Mouse (Mus musculus) neural tube, embryonic 11.5 days (tissue): ENCODE data around the gene Insig1. TPM values are rescaled to one million over a fixed set of nuclear protein-coding genes. Genes with fewer than 3 reads are reported as not detected.

Experiments used
- ATAC-seq: fragments of 200-750 bp; cut with Nextera tagmentation; 2 replicates; pipeline ENCODE4 v1.8.0; 2017; ENCODE audit warnings: moderate number of reproducible peaks, mild to moderate bottlenecking, moderate TSS enrichment, moderate library complexity; ENCODE audit not compliant: insufficient read depth, low FRiP score, low TSS enrichment
- DNase-seq: peaks from one replicate; pipeline ENCODE4 v3.0.0-alpha.2; 2015; ENCODE audit warnings: low spot score
- H3K27ac ChIP-seq: fragments of 300-500 bp; sonication (generic); 2 replicates; pipeline ENCODE4 v1.5.1; 2014; ENCODE audit warnings: low read depth, mild to moderate bottlenecking, low read length
- H3K27me3 ChIP-seq: fragments of 300-500 bp; sonication (generic); 2 replicates; pipeline ENCODE4 v1.6.1; 2014; ENCODE audit warnings: mild to moderate bottlenecking, low read length, mixed read lengths; ENCODE audit not compliant: control insufficient read depth, insufficient read depth
- H3K36me3 ChIP-seq: fragments of 300-500 bp; sonication (generic); 2 replicates; pipeline ENCODE4 v1.6.1; 2014; ENCODE audit warnings: mild to moderate bottlenecking, low read length, moderate library complexity, mixed read lengths; ENCODE audit not compliant: control insufficient read depth, insufficient read depth
- H3K4me1 ChIP-seq: fragments of 300-500 bp; sonication (generic); 2 replicates; pipeline ENCODE4 v1.6.1; 2014; ENCODE audit warnings: low read length, mixed read lengths; ENCODE audit not compliant: control insufficient read depth, insufficient read depth
- H3K4me2 ChIP-seq: fragments of 300-500 bp; sonication (generic); 2 replicates; pipeline ENCODE4 v1.6.1; 2014; ENCODE audit warnings: low read depth, mild to moderate bottlenecking, moderate library complexity
- H3K4me3 ChIP-seq: fragments of 300-500 bp; sonication (generic); 2 replicates; pipeline ENCODE4 v1.5.1; 2014; ENCODE audit warnings: low read depth, low read length
- H3K9ac ChIP-seq: fragments of 300-500 bp; sonication (generic); 2 replicates; pipeline ENCODE4 v1.6.1; 2014; ENCODE audit warnings: mild to moderate bottlenecking, low read length
- H3K9me3 ChIP-seq: fragments of 300-500 bp; sonication (generic); 2 replicates; pipeline ENCODE4 v1.6.1; 2016; ENCODE audit warnings: low read length; ENCODE audit not compliant: control insufficient read depth
- WGBS: fragments of 180-500 bp; shearing (Covaris S2); extraction: QIAGEN DNeasy Blood & Tissue Kit; methylation state at CpG from one replicate; pipeline ENCODE4 v1.1.7; 2014; 5-methylcytosine and 5-hydroxymethylcytosine counted together
- polyA plus RNA-seq: library from polyadenylated mRNA; unstranded; fragments of >200 nt; fragmentation: Nextera tagmentation; extraction: Ambion mirVana; gene quantifications from 2 replicates; pipeline ENCODE4 v1.2.1, GENCODE M21; 2014

The Insig1 gene
- polyA plus RNA-seq, 1 experiment from 2014 or later = 109 TPM

DNA sequence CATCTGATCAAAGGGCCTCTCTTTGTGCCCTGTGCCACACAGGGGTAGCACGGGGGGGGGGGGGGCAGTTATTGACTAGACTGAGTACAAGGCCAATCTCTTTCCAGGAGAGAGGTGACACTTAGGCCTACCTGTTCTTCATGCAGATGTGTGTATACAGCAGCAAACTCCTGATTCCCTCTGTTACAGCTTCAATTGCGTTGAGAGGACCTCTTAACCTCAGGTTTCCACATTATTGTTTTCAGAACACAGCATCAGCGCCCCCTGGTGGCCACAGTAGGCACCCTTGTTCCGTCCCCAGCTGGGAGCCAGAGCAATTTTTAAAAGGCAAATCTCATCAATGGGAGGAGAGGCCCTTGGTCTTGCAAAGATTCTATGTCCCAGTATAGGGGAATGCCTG, 22.7 kb downstream of the Insig1 start:
- no peak overlapping the region for H3K9ac ChIP-seq
- no peak overlapping the region for H3K4me2 ChIP-seq
- WGBS = 3% methylated on average over 3 of the region's 4 CpGs
- no peaks in the 10 kb centered on the region for H3K27me3 ChIP-seq
- no peak overlapping the region for H3K4me3 ChIP-seq
- no peaks in the 10 kb centered on the region for H3K36me3 ChIP-seq
- no peak overlapping the region for H3K27ac ChIP-seq
- no peaks in the 10 kb centered on the region for H3K9me3 ChIP-seq
- DNase-seq (peak; percentile 81), ATAC-seq (peak; percentile 53)
- no peaks in the 10 kb centered on the region for H3K4me1 ChIP-seq

DNA sequence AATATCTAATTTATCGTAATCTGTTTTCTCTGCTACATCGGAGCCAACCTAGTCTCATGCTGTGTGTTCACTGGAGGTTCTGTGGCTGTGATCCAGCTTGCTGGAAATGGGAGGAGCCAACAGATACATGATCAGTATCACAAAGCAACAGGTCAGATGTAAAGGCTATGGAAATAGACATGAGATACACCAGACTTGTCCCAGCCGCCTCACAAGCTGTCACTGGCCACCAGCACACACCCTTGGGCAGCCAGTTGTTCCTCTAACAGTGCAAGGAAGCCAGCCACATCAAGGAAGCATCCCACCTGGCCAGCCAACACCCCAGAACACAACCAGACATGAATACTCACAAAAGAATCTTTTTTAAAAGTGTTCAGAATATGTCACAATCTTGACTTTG, 23.2 kb downstream of the Insig1 start:
- Histone ChIP-seq H3K9ac (no peak overlapping the region), H3K4me3 (no peak overlapping the region), H3K4me1 (no peaks in the 10 kb centered on the region), H3K36me3 (no peaks in the 10 kb centered on the region), H3K27ac (no peak overlapping the region), H3K9me3 (no peaks in the 10 kb centered on the region), H3K4me2 (no peak overlapping the region), H3K27me3 (no peaks in the 10 kb centered on the region)
- DNase-seq = no peak
- ATAC-seq = 0 out of 2 replicates have a peak, but pooled peaks have one; percentile 13
- WGBS = 81% methylated on average over 3 of the region's 3 CpGs

DNA sequence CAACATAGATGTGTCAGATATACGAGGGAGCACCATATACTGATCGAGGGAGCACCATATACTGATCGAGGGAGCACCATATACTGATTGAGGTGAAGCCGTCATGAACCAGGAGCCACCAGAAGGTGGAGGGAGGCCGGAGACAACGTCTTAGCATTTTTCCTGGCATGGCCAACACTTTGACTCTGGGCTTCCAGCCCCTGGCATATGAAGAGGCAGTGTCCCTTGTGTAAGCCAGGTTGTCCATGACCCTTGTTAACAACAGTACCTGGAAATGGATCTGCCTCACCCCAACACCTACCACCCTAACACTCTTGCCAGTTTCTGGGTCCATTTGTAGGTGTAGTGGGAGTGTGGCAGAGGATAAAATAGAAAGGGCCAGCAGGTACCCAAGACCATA, 23.7 kb downstream of the Insig1 start:
- Histone ChIP-seq H3K27ac (no peak overlapping the region), H3K4me1 (no peaks in the 10 kb centered on the region), H3K9ac (no peak overlapping the region), H3K9me3 (no peaks in the 10 kb centered on the region), H3K4me2 (no peak overlapping the region), H3K27me3 (no peaks in the 10 kb centered on the region), H3K36me3 (no peaks in the 10 kb centered on the region), H3K4me3 (no peak overlapping the region)
- 78% methylated on average over 6 of the region's 6 CpGs for WGBS
- ATAC-seq = no peak
- DNase-seq = no peak

DNA sequence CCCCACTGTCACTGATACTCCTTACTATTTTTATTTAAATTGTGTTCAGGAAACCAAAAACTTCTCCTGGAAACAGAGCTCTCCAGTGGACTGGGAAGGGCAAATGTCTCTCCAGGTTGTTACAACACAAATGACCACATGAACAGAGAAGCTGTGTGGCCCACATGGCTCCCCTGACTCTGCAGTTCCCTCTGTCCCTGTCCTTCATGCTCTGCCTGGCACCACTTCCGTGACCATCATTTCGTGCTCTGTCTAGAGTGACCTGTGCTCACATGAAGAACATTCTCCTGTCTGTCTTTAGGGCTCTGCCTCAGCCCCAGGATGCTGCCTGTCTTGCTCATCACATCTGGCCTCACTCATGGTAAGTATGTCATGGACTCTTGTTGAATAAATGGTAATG, 24.5 kb downstream of the Insig1 start:
- Histone ChIP-seq H3K27ac (no peak overlapping the region), H3K4me3 (no peak overlapping the region), H3K4me1 (no peaks in the 10 kb centered on the region), H3K36me3 (no peaks in the 10 kb centered on the region), H3K9ac (no peak overlapping the region), H3K4me2 (no peak overlapping the region), H3K27me3 (no peaks in the 10 kb centered on the region), H3K9me3 (no peaks in the 10 kb centered on the region)
- no peak for DNase-seq
- ATAC-seq = no peak
- WGBS = 76% methylated on average over 2 of the region's 2 CpGs

DNA sequence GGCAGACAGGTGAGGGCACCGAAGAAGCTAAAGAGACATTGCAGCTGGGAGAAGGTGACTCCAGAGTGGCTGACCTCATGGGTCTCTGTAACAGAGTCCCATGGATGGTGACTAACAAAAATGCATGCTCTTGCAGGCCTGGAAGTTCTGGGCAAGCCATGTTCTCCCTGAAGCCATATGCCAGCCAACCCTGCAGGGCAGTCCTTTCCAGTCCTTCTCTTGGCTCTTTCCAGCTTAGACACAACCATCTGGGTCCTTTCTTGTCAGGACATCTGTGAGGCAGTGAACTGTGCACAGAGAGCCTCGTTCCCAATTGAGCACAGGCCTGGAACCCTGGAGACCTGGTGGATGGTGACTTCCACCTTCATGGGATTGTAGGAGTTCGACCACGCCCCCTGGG, 35.8 kb downstream of the Insig1 start:
- no peaks in the 10 kb centered on the region for H3K27me3 ChIP-seq
- no peak for DNase-seq
- 78% methylated on average over 4 of the region's 4 CpGs for WGBS

DNA sequence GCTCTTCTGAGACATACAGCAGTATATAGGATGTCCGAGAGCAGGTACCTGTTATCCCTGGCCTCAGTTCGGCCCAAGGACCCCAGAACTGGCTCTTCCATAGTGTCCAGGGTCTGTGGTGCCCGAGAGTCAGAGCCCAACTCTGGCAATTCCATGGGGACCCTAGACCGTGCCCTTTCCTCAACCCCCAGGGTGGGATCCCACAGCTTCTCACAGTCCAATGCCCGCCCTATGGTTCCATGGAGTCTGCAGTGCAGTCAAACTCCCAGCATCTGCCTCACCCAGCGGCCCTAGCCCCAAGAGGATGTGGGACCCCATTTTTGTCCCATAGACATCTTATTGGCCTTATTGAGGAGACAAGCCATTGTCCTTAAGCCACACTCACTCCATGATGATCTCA, 36.8 kb downstream of the Insig1 start:
- no peak overlapping the region for H3K27ac ChIP-seq
- WGBS = 89% methylated on average over 6 of the region's 6 CpGs
- H3K27me3 ChIP-seq = no peaks in the 10 kb centered on the region
- no peak overlapping the region for H3K4me3 ChIP-seq
- H3K4me1 ChIP-seq = no peaks in the 10 kb centered on the region
- H3K4me2 ChIP-seq = no peak overlapping the region
- no peaks in the 10 kb centered on the region for H3K9me3 ChIP-seq
- ATAC-seq = no peak
- H3K9ac ChIP-seq = no peak overlapping the region
- H3K36me3 ChIP-seq = no peaks in the 10 kb centered on the region
- DNase-seq = no peak

More for the DNA sequence above, 35.8 kb downstream of the Insig1 start:
- no peaks in the 10 kb centered on the region for H3K36me3 ChIP-seq
- no peak overlapping the region for H3K4me3 ChIP-seq
- H3K9me3 ChIP-seq = no peaks in the 10 kb centered on the region
- no peak overlapping the region for H3K4me2 ChIP-seq
- H3K4me1 ChIP-seq = no peaks in the 10 kb centered on the region
- H3K27ac ChIP-seq = no peak overlapping the region
- H3K9ac ChIP-seq = no peak overlapping the region
- no peak for ATAC-seq

DNA sequence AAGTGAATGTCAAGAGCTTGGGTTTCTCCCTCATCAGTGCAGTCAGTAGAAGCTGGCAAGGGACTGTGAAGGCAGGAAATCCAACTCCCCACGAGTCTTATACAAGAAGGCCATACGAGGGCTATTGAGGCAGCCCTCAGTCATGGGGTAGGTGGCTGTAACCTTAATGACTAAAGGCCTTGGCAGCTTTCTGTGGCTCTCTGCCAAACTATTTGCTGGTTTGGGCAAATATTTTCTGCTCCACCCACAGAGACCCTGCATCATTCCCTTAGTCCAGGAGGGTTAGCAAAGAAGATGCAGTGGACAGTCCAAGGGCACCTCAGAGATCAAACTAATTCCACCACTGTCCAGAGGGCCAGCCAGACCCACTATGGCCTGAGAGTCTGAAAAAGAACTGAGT, 39.7 kb downstream of the Insig1 start:
- no peak overlapping the region for H3K27ac ChIP-seq
- H3K4me3 ChIP-seq = no peak overlapping the region
- 60% methylated on average over 2 of the region's 2 CpGs for WGBS
- H3K4me1 ChIP-seq = no peaks in the 10 kb centered on the region
- no peaks in the 10 kb centered on the region for H3K9me3 ChIP-seq
- H3K36me3 ChIP-seq = no peaks in the 10 kb centered on the region
- H3K27me3 ChIP-seq = no peaks in the 10 kb centered on the region
- ATAC-seq (no peak), DNase-seq (no peak)
- H3K4me2 ChIP-seq = no peak overlapping the region
- no peak overlapping the region for H3K9ac ChIP-seq

DNA sequence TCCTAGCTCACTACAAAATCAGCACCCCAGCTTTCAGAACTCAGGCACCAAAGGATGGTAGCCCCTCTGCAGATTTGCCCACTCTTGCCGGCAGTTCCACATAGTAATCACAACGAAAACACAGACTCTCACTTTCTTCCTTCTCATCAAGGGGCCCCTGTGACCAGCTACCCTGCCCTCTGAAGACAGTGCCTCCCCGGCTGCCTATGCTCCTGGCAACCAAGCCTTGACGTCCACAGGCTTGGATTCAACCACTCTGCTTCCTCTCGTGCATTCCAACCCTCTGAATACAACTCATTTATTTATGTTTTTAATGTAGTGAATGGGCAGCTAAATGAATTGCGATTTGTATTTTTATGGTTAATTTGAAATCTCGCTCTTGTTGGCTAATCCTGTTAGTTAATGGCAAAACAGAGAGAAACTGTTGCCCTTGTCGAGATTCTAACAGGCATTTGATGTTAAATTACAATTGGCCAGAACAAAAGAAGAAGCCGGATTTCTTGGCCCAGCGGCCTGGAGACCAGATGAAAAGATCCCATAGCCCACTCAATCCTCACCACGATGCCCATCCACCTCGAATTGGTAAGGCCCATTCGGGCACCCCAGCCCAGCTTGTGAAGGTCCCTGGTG, 46.2 kb downstream of the Insig1 start:
- DNase-seq (no peak), ATAC-seq (no peak)
- Histone ChIP-seq H3K36me3 (no peaks in the 10 kb centered on the region), H3K27me3 (peaks cover 58% of the 10 kb centered on the region), H3K9ac (no peak overlapping the region), H3K27ac (no peak overlapping the region), H3K4me2 (no peak overlapping the region), H3K4me1 (peaks cover 6% of the 10 kb centered on the region; the same call in 1 of the 2 replicates), H3K9me3 (no peaks in the 10 kb centered on the region), H3K4me3 (no peak overlapping the region; the same call in 1 of the 2 replicates)
- 3% methylated on average over 13 of the region's 13 CpGs for WGBS

DNA sequence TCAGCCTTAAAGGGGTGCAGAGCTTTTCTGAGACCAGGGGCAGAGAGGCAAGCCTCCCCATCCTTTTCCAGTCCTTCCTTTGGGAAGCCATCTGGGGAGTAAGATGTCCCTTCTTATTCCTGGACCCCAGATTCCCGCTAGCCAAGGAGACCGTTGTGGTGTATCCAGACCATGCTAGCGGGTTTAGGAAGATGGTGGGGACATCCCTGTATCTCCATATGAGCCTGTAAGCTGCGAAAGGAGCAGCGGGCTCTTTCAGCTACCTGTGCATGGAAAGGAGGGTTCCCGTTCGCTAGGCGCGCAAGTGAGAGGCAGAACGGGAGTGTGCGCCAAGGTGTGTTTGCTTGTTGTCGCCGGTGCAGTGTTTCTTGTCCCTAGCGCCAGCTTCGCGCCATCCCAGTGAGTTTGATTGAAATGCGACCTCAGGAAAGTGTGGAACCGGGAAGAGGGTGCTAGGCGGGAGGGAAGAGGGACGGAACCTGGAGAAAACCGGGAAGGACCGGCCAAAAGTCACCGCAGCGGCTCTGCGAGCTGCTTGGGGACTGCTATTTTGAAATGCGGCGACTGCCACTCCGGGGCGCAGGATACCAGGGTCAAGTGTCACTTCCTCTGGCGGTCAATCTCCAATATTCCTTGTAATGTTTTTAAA, 46.8 kb downstream of the Insig1 start:
- Histone ChIP-seq H3K36me3 (no peaks in the 10 kb centered on the region), H3K4me1 (peaks cover 6% of the 10 kb centered on the region; the same call in 1 of the 2 replicates), H3K9ac (no peak overlapping the region), H3K27me3 (peaks cover 64% of the 10 kb centered on the region), H3K4me3 (peak overlapping the region; percentile 27), H3K27ac (no peak overlapping the region), H3K9me3 (no peaks in the 10 kb centered on the region), H3K4me2 (peak overlapping the region; percentile 48)
- ATAC-seq (no peak), DNase-seq (peak; percentile 44)
- under 1% methylated on average over 30 of the region's 30 CpGs for WGBS
